Mouse (Mus musculus) heart, adult 2 months (tissue): ENCODE measurements around the gene Med21. TPM values are rescaled to one million over a fixed set of nuclear protein-coding genes. Genes with fewer than 3 reads are reported as not detected.
A peak's percentile ranks its signal among the peaks of the same experiment; 100 is the strongest.

Experiments used
- DNase-seq, 2 experiments: peaks; one replicate each; pipeline ENCODE4 v3.0.0; 2021
- H3K27ac ChIP-seq: fragments of 200-600 bp; 2 replicates; pipeline ENCODE4 v1.8.1; 2022
- H3K27me3 ChIP-seq: fragments of 200-500 bp; 2 replicates; pipeline ENCODE4 v1.6.1; 2012; ENCODE audit warnings: mild to moderate bottlenecking, low read length, inconsistent platforms, mixed read lengths; ENCODE audit not compliant: control insufficient read depth, insufficient read depth
- H3K36me3 ChIP-seq: fragments of 200-500 bp; 2 replicates; pipeline ENCODE4 v1.6.1; 2012; ENCODE audit warnings: low read length, inconsistent platforms; ENCODE audit not compliant: control insufficient read depth, insufficient read depth
- H3K4me1 ChIP-seq: fragments of 200-500 bp; 2 replicates; pipeline ENCODE4 v1.6.1; 2011; ENCODE audit warnings: low read length; ENCODE audit not compliant: control insufficient read depth, insufficient read depth
- H3K4me3 ChIP-seq: fragments of 200-600 bp; 2 replicates; pipeline ENCODE4 v1.8.1; 2022
- H3K79me2 ChIP-seq: fragments of 200-500 bp; replicated peaks from 2 replicates; pipeline ENCODE4 v1.6.1; 2012; ENCODE audit warnings: mild to moderate bottlenecking, inconsistent platforms, low read length, moderate library complexity, mixed read lengths; ENCODE audit not compliant: control insufficient read depth, insufficient read depth
- H3K9ac ChIP-seq: fragments of 200-500 bp; 2 replicates; pipeline ENCODE4 v1.6.1; 2012; ENCODE audit warnings: low read depth, mild to moderate bottlenecking, control low read depth, inconsistent platforms, low read length, mixed read lengths
- CTCF ChIP-seq: fragments of 200-600 bp; IDR thresholded peaks from 2 replicates; pipeline ENCODE4 v1.8.1; 2022; ENCODE audit warnings: antibody characterized with exemption, mild to moderate bottlenecking, moderate library complexity
- EP300 ChIP-seq: fragments of 200-500 bp; IDR thresholded peaks from 2 replicates; pipeline ENCODE4 v1.6.1; 2011; ENCODE audit warnings: low read depth, low read length, control low read depth; ENCODE audit not compliant: insufficient read depth
- POLR2A ChIP-seq: fragments of 200-500 bp; IDR thresholded peaks from 2 replicates; pipeline ENCODE4 v1.6.1; 2011; ENCODE audit warnings: mild to moderate bottlenecking, low read depth, low read length, control low read depth; ENCODE audit not compliant: insufficient read depth
- WGBS: fragments of 180-500 bp; shearing (Covaris S2); methylation state at CpG from one replicate; pipeline ENCODE4 v1.1.7; 2018; 5-methylcytosine and 5-hydroxymethylcytosine counted together
- intact Hi-C: fragments of 180-260 bp; cut with DNase I; formaldehyde crosslinking; loops from one replicate; pipeline ENCODE4 v1.15.1; 2025
- polyA plus RNA-seq: library from polyadenylated mRNA; depleted of rRNA; stranded (reverse); fragments of >200 nt; gene quantifications from 2 replicates; pipeline ENCODE4 v1.2.3, GENCODE M21; 2012
- total RNA-seq, 2 experiments: library from RNA; stranded (reverse); gene quantifications; 2 replicates each; pipeline ENCODE4 v1.2.3; 2021

Gene Med21
- total and polyA plus RNA-seq, 3 experiments, result 39.4 to 50.5 (median 43.0) TPM

DNA sequence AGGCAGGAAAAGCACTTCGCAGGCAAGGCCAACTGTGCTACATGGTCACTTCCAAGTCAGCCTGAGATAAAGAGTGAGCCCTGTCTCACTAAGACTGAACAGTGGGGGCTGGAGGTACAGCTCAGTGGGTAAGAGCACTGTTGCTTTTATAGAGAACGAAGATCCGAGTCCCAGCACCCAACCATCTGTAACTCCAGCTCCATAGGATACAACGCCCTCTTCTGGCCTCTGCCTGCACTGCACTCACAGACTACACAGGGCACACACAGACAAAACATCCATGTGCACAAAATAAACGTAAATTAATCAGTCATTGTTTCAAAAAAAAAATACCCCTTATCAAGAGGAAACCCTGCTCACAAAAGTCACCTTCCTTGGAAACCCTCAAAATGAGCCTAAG lies 28.4 kb upstream of the Med21 start:
- H3K27ac ChIP-seq, result no peak overlapping the region
- H3K27me3 ChIP-seq, result no peaks in the 10 kb centered on the region
- H3K9ac ChIP-seq, result no peak overlapping the region
- H3K4me1 ChIP-seq, result no peaks in the 10 kb centered on the region
- no peak for DNase-seq
- no peak overlapping the region for H3K4me3 ChIP-seq
- intact Hi-C loops, result no loop called here
- WGBS, result 88% methylated on average over 5 of the region's 5 CpGs
- H3K36me3 ChIP-seq, result no peaks in the 10 kb centered on the region
- TF ChIP-seq POLR2A, result no peak
- TF ChIP-seq CTCF, result peak; percentile 21; the same call in 1 of the 2 replicates
- H3K79me2 ChIP-seq, result no peaks in the 10 kb centered on the region

DNA sequence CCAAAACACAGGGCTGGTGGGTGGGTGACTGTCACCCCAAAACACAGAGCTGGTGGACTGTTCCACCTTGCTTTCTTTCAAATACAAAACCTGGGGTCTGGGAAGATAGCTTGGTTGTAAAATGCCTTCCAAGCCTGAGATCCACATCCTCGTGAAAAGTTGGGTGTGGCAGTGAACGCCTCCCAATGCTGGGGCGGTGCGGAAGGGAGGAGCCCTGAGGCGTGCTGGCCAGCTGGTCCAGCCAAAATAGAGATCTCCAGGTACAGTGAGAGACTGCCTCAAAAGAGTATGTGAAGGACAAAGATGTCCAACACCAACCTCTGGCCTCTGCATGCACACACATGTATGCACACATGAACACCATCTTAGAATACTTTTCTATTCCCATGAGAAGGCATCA lies 27.8 kb upstream of the Med21 start:
- intact Hi-C loops, result no loop called here
- no peaks in the 10 kb centered on the region for H3K27me3 ChIP-seq
- H3K4me3 ChIP-seq, result no peak overlapping the region
- H3K9ac ChIP-seq, result no peak overlapping the region
- no peaks in the 10 kb centered on the region for H3K4me1 ChIP-seq
- no peaks in the 10 kb centered on the region for H3K79me2 ChIP-seq
- H3K36me3 ChIP-seq, result no peaks in the 10 kb centered on the region
- no peak overlapping the region for H3K27ac ChIP-seq
- 94% methylated on average over 5 of the region's 5 CpGs for WGBS
- no peak for DNase-seq
- TF ChIP-seq CTCF (no peak), POLR2A (no peak), EP300 (no peak)

DNA sequence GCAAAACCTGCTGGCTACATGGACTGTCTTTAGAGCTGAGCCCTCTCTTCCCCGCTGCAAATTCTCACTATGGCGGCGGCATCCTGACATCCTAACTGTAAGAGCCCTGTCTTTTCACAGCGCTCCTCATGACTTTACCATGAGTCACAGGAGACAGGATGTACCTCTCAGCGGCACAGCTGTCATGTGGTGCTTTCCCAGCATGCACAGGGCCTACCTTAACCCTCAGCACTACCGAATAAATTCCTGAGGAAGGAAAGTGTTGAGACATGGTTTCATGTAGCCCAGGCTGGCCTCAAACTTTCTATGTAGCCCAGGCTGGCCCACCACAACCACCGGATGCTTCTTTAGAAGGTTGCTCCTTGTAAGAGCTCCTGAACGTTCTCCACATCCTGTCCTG lies 26.5 kb upstream of the Med21 start:
- Histone ChIP-seq H3K79me2 (no peaks in the 10 kb centered on the region), H3K9ac (no peak overlapping the region), H3K4me3 (no peak overlapping the region), H3K4me1 (no peaks in the 10 kb centered on the region), H3K27me3 (no peaks in the 10 kb centered on the region), H3K27ac (no peak overlapping the region), H3K36me3 (no peaks in the 10 kb centered on the region)
- WGBS, result 85% methylated on average over 8 of the region's 8 CpGs
- TF ChIP-seq EP300, result no peak
- no peak for TF ChIP-seq CTCF
- TF ChIP-seq POLR2A, result no peak
- no peak for DNase-seq
- intact Hi-C loops, result no loop called here

DNA sequence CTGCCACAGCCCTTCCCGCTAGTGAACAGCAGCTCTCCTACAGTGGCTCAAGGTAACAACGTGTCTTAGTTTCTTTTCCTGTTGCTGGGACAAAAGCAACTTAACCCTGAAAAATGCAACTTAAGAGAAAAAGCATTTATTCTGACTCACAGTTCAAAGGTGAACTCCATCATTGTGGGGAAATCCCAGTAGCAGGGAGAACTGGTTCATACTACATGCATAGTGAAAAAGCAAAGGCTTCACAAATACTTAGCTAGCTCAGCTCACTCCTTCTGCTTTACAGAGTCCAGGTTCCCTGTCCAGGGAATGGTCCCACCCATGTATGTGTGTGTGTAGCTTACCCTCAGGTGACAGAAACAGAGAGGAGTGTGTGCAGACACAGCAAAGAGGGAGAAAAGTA lies 25.7 kb upstream of the Med21 start:
- intact Hi-C loops, result no loop called here
- no peak for TF ChIP-seq POLR2A
- no peak for TF ChIP-seq EP300
- no peak for TF ChIP-seq CTCF
- no peaks in the 10 kb centered on the region for H3K4me1 ChIP-seq
- H3K27ac ChIP-seq, result no peak overlapping the region
- no peaks in the 10 kb centered on the region for H3K79me2 ChIP-seq
- no peak for DNase-seq
- 90% methylated on average over 2 of the region's 2 CpGs for WGBS
- H3K27me3 ChIP-seq, result no peaks in the 10 kb centered on the region
- no peaks in the 10 kb centered on the region for H3K36me3 ChIP-seq
- H3K9ac ChIP-seq, result no peak overlapping the region
- no peak overlapping the region for H3K4me3 ChIP-seq

DNA sequence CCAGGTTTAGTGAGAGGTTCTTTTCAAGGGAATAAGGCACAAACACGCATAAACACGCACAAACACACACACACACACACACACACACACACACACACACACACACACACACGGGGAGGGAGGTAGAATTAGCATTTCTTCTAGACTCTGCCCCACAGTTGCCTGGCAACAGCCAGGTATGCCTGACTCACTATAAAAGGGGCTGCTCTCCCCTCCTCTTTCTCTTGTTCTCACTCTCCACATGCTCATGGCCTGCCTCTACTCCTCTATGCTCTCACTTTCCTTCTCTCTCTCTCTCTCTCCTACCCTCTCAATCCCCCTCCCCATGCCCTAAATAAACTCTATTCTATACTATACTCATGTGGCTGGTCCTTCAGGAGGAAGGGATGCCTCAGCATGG lies 14.2 kb upstream of the Med21 start:
- H3K4me1 ChIP-seq, result peaks cover 2% of the 10 kb centered on the region
- intact Hi-C loops, result no loop called here
- TF ChIP-seq EP300 (no peak), POLR2A (no peak), CTCF (no peak)
- no peaks in the 10 kb centered on the region for H3K27me3 ChIP-seq
- no peak for DNase-seq
- H3K27ac ChIP-seq, result no peak overlapping the region
- WGBS, result 75% methylated on average over 3 of the region's 3 CpGs
- H3K4me3 ChIP-seq, result no peak overlapping the region
- H3K9ac ChIP-seq, result no peak overlapping the region
- no peaks in the 10 kb centered on the region for H3K79me2 ChIP-seq
- H3K36me3 ChIP-seq, result no peaks in the 10 kb centered on the region

DNA sequence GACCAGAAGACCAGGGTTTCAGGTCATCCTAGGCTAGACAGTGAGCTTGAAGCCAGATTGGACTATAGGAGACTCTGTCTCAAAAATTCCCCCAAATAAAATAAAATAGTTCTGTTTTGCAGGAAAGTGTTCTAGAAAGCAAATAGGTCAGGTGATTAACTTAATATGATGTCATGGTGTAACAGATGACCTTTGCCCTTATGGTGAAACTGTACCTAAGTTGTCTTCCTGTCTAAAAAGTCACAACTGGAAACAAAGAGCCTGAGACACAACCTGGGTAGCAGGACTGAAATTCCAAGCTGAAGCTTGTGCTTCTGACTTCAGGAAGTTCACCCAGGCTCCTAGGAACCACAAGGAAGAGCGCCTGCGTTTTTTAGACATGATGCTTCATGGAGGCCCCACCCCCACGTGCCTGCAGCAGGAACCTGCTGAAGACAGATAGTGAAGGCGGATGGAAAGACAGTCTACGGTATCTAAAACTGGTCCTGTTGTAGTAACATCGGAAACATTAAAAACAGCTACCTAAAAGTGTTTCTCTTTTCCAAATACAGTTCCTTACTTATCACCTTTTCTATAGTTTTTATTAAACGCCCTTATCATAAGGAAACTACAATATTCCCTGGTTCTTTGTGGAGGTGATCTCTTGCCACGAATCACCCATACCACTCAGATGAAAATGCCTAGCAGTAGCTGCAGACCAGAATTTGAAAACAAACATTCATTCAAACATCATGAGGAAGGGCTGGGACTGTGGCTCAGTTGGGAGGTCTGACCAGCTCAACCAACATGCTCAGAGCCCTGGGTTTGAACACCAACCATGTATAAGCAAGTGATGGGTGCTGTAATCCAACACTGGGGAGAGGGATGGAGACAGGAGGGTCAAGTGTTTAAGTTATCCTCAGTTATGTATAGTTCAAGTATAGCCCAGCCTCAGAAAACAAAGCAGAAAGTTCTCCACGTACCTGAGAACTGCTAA lies 12.3 kb upstream of the Med21 start:
- 65% methylated on average over 9 of the region's 9 CpGs for WGBS
- Histone ChIP-seq H3K27me3 (no peaks in the 10 kb centered on the region), H3K4me1 (peaks cover 5% of the 10 kb centered on the region), H3K27ac (no peak overlapping the region), H3K4me3 (no peak overlapping the region), H3K79me2 (no peaks in the 10 kb centered on the region), H3K9ac (no peak overlapping the region), H3K36me3 (no peaks in the 10 kb centered on the region)
- intact Hi-C loops, result no loop called here
- TF ChIP-seq EP300 (no peak), POLR2A (no peak), CTCF (no peak)
- no peak for DNase-seq
